Mouse (Mus musculus) thymus, postnatal 10 days (tissue): ENCODE data around the gene Ly6g6e.

Experiments
- DNase-seq, 2 experiments: peaks; one replicate each; pipeline ENCODE4 v3.0.0; 2021; ENCODE audit warnings: low spot score in 2 of 2

Gene Ly6g6e

GRCm38 (mm10) chr17:35049561-35050016 lies 27.1 kb upstream of the Ly6g6e start, which contains the start of gene Clic1:
Gene Clic1 (plus strand): TSS chr17:35049966.
- peak; percentile 66 to 67 for DNase-seq

GRCm38 (mm10) chr17:35050126-35050750 lies 26.5 kb upstream of the Ly6g6e start:
- DNase-seq: peak; percentile 75 to 77

- peak; percentile 69 to 72 for DNase-seq
These were observed 25.3 kb upstream of the Ly6g6e start for GRCm38 (mm10) chr17:35051156-35052086.

DNA sequence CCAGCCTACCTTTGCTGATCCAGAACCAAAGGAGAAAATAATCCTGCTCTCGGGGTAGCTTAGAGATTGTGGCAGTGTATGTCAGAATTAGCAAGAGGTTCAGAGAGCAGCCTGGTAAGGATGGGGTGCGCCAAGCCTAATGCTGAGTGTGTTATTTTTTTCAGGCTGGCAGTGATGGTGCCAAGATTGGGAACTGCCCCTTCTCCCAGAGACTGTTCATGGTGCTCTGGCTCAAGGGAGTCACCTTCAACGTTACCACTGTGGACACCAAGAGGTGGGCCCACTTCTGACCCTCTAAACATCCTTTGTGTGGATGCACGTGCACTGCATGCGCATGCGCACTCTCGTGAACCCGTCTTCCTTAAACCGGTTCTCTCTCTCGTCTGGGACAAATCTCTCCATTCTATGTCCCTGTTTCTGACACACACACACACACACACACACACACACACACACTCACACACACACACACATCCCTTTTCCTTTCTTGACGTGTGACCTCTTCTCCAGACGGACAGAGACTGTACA lies 24.4 kb upstream of the Ly6g6e start:
- no peak for DNase-seq

DNA sequence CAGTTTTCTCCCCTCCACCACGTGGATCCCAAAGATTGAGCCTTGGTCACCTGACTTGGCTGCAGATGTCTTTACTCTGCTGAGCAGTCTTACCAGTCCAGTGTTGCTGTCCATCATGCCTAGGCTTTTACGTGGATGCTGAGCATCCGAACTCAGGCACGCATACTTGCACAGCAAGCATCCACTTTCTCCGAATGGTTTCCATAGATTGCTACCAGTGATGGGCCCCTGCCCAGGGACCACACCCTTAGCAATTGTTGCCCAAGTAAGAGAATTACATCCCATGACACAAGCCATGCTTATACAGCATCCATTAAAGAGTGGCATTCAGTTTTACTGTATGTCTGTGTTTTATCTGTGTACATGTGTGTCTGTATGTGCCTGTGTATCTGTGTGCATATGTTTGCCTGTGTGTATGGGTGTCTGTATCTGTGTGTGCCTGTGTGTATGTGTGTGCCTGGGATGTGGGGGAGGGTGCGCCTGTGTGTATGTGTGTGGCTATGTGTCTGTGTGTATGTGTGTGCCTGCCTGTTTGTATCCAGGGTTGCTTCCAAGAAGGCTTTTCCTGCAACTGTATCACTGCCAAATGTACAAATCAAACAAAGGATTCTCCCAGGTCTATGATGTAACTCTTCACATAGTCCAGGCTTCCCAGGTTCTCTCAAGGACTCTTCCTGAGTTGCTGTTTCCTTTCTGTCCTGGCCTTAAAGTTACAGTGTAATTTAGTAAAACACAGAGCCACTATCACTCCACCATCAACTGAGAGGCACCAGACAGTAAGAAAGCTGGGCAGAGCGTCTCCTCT lies 20.8 kb upstream of the Ly6g6e start:
- DNase-seq: no peak

- DNase-seq: no peak
These were observed 19.6 kb upstream of the Ly6g6e start for GRCm38 (mm10) chr17:35057090-35057489.

DNA sequence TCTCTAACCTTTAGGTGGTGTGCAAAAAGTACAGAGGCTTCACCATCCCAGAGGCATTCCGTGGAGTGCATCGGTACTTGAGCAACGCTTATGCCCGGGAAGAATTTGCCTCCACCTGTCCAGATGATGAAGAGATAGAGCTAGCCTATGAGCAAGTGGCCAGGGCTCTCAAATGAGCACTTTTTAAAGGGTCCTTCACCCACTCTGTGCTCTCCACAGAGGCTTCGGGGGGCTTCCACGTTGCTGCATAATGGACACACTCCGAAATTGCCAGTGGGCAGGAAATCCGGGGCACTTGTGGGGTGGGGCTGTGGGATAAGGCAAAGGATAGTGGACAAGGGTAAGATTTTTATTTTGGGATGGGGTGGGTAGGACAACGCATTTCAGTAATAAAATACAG lies 18.4 kb upstream of the Ly6g6e start:
- DNase-seq: no peak

DNA sequence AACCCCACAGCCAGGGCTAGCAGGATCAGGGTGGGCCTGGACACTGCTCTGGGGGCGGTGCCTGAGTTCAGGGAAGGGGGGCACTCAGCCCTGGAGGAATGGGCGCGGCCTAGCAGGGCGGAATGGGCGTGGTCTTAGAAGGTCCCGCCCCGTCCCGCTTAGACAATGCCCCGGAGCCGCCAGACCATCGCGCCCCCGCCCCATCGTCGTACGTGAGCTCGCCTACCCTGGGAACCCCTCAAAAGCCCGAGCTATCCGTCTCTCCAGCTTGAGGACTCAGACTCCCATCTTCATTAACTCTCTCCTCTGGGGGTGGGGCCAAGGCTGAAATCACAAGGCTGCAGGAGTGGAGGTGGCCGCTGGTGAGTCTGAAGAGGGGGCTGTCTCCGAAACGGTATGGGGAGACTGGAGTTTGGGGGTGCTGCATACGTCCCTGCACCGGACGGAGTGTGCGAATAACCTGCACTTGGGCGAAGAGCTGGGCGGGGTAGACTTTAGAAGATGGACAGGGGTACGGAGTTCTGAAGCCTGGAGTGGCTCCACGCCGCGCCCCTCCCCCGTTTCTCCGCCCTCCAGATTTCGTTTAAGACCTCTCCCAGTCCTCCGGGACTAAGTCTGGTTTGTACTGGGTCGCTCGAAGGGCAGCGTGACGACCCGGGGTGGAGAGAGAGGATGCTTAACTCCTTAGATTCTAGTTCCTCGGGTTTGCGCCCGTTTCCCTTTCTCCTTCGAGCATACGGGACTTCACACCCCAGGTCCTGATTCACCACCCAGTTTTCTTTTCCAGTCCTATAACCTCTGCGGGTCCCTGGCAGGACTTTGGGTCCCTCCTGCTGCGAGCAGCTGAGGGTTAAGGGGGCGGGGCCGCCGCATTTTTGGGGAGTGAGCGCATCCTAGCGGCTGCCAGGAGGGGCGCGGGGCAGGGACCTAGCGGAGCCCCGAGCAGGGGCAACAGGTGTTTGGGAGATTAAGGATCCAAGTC lies 17.5 kb upstream of the Ly6g6e start, which contains the start of gene Ddah2:
Ddah2 (plus strand) TSS at position 125 of the 982 bp plus-strand sequence.
- DNase-seq: peak; percentile 84 to 94

- no peak for DNase-seq
These were observed 16.6 kb upstream of the Ly6g6e start for GRCm38 (mm10) chr17:35060071-35060470.

DNA sequence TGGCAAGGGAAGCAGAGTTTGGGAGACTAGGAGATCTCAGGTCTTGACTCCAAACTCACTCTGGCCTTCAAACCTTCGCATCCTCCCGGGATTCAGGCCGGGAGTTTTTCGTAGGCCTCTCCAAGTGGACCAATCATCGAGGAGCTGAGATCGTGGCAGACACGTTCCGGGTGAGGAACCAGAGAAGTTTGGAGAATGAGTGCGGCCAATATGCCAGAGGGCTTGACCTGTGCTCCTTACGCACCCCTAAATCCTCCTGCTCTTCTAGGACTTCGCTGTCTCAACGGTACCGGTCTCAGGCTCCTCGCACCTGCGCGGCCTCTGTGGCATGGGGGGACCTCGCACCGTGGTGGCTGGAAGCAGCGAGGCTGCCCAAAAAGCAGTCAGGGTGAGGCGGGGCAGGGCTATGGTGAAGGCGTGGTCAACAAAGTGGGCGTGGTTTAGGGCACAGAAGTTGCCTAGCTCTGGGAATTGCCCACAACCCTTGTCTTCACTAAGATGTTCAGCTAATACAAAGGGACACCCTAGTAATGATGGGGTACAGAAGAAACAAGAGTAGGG lies 15.9 kb upstream of the Ly6g6e start:
- no peak for DNase-seq

DNA sequence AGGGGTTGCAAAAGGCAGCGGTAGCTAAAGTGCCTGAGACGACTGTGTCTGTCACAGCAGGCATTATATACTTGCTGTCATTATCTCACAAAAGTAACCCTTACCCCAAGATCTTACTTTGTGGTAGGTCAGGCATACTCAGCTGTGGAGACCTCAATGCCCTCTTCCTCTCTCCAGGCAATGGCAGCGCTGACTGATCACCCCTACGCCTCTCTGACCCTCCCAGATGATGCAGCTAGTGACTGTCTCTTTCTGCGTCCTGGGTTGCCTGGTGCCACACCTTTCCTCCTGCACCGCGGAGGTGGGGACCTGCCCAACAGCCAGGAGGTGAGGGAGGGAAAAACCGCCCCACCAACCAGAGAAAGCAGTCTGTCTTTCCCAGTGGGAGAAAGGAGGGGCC lies 15.4 kb upstream of the Ly6g6e start:
- no peak for DNase-seq

DNA sequence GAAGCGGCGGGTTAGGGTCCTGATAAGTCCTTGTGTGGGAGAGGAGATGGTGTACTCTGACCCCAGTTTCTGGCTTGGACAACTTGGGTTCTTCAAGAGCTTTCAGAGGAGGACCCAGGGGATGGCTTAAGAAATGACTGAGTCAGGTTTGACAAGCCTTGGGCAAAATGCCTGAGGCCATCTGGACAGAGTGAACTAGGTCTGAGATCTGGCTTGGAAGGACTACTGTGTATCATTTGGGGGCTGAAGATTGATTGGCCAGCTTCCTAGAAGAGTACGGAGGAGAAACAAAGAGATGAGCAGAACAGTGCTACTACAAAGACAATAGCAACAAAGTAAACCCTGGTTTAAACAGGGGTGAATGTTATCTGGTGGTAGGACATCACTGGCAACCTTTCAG lies 13.2 kb upstream of the Ly6g6e start:
- DNase-seq: no peak

GRCm38 (mm10) chr17:35064378-35064877 lies 12.3 kb upstream of the Ly6g6e start:
- no peak for DNase-seq

- no peak for DNase-seq
These were observed 11.5 kb upstream of the Ly6g6e start, which contains the start of gene Ly6g6c for GRCm38 (mm10) chr17:35064951-35065947. Gene Ly6g6c (plus strand): TSS chr17:35065388.

DNA sequence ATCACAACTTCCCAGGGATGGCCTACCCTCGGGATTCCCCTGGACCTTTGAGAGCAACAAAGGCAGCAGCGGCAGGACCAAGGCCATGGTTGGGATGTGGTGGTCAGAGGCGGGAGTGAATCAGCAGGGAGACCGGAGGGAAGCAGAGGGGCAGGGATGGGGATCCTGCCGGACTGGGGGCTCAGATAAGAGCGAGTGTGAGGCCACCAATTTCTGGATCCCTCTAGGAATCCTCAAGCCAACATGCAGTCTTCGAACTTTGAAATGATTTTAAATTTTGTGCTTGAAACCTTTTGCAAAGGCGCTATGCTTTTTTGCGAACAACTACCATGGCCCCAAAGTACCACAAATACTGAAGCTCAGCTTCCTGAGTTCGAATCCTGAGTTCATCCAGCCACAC lies 10.6 kb upstream of the Ly6g6e start, which contains the start of gene Mpig6b:
Mpig6b (minus strand) TSS at position 101 of the 400 bp plus-strand sequence.
- DNase-seq: no peak

DNA sequence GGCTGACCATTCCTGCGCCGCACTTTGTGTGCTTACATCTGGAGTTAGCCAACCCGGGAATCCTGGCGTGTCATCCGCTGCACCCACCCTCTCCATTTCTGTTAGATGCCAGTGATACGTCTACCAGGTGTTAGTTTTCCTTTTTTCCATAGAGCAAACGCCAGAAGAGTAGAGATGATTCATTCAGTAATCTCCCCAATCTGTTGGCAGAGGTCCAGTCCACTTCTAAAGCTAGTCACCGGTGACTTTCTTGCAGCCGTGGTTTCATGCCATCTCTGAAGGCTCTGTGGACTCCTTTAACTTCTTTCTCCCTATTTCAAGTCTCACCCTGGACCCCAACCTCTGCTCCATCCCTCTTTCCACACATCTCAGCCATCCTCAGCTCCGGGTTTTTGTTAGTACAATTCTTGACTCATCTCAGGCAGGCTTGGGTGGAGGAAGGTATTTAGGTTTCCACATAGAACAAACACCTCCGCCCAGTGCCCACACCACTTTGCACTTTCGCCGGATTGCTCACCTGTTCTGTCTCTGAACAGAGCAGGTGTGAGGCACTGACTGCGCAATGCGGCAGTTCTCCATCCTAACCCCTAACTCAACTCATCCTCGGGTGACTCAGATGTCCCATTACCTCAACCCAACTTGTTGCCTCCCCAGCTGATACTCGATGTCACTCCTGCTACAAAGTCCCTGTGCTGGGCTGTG lies 8.3 kb upstream of the Ly6g6e start:
- no peak for DNase-seq

GRCm38 (mm10) chr17:35070556-35071229 lies 6.0 kb upstream of the Ly6g6e start:
- peak; percentile 68 to 78 for DNase-seq
